Mouse (Mus musculus) heart, adult 18-20 months (tissue): ENCODE data around the gene Gm47959. TPM values are rescaled to one million over a fixed set of nuclear protein-coding genes. Genes with fewer than 3 reads are reported as not detected.
A peak's percentile ranks its signal among the peaks of the same experiment; 100 is the strongest.

Experiments
- DNase-seq, 2 experiments: peaks; one replicate each; pipeline ENCODE4 v3.0.0; 2021 to 2022; ENCODE audit warnings: mixed read lengths in 1 of 2
- total RNA-seq, 2 experiments: library from RNA; stranded (reverse); gene quantifications; 2 replicates each; pipeline ENCODE4 v1.2.3; 2021

Gm47959 gene
- total RNA-seq, 2 experiments from 2014 or later: not detected

DNA sequence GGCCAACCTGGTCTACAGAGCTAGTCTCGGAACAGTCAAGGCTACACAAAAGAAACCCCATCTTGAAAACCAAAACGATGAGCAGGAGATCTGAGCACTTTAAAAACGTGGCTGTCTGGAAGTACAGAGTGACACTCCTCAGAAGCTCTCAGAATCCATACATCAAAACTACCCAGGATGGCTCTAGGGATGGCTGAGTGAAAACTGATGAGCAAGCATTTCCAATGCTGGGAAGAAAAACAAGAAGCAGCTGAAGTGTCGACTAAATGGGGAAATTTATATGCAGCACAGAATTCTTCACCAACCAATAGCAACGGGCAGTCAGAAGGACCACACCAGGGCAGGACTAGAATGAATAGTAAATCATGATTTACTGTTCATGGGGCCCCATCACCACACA lies 34.2 kb downstream of the Gm47959 start:
- no peak for DNase-seq

DNA sequence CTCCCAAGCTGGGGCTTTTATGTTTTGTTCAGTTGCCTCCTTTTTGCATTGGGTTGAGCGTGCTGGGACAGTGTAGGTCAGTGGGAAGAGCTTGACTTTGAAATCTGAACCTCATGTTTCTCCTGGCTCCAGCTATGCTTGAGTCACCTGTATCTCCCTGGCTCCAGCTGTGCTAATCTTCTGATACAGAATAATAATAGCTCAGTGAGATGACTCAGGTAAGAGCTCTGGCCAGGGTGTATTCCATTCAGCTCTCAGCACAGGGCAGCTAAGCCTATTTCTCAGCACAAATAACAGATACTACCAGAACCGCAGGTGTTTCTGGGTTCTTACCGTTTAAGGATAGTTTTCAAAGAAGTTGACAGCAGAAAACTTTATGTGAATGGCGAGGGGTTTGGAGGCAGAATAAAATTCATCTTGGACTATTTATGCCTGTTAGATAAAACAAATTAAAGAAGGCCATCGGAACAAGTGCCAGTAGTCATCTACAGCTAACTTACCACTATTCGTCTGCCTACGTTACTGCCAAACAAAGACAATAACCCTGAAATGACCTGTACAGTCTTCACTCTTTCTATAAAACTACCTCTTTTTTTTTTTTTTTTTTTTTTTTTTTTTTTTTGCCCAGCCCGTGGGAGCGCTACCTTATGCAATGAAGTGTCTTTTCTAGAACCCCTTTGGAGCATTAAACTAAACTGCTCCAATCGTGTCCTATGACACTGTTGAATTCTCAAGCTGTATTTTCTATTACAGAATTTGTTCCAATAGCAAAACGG lies 36.7 kb downstream of the Gm47959 start:
- DNase-seq: no peak

DNA sequence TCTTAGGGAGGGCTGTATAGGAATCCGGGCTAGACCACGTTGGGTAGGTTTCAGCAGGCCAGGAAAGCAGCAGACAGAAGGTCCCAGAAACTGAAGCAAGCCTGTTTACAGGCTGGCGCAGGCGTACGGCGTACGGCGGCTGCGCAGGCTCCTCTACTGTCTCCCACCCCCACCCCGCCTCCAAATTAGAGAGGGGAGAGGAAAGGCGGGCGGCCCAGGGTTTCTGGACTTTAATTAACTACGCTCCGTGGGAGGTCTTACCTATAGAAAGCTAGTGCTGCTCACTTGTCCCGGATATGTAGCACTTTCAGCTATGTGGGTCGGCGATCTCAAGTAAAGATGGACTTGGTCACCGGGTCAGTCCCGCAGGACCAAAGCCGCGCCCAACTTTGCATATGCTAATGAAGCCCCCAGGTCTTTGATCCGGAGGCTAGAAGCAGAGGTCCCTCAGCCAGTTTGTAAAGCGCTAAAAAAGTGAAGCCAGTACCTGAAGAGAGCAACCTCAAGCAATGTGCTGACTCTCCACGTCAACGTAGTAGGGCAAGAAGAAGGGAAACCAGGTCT lies 37.8 kb downstream of the Gm47959 start, which contains the start of gene Slc19a3:
TSS of gene Slc19a3 (minus strand) at position 340 of the 564 bp plus-strand sequence.
- DNase-seq: peak; percentile 24 to 51

DNA sequence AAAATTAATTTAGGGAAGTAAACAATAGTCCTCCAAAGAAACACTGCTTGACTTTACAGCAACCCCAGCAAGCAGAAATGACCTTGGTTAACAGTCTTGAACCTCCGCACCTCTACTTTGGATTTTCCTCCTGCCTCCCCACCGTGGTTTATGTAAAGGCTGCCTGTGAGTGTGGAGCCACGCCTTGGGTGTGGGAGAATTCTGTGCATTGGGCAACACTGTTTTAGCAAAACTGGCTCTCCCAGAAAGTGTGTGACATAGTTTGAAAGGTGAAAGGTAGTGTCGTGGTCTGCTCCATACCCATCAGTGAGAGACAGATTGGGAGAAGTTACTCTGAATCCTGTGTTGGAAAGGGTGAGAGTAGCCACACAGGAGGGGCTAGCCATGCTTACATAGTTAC lies 38.7 kb downstream of the Gm47959 start:
- no peak for DNase-seq

DNA sequence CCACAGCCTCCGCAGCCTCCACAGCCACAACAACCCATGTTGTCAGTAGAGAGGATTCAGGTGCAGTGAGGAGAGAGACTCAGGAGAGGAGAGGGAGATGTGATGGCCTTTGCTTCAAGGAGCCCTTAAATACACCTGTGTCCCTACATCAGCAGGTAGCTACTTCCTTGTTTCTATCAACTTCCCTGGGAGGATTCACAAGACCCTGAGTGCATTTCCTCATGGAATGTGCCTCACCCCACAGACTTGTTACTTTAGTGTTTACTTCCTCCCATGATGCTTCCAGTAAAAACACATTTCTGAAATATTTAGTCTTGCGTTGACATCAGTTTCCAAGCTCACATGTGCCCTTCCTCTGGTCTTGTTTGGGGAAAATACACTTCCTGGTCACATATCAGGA lies 42.0 kb downstream of the Gm47959 start, which contains the start of gene Krtap28-10:
TSS of gene Krtap28-10 (minus strand) at position 101 of the 400 bp plus-strand sequence.
- DNase-seq: no peak

DNA sequence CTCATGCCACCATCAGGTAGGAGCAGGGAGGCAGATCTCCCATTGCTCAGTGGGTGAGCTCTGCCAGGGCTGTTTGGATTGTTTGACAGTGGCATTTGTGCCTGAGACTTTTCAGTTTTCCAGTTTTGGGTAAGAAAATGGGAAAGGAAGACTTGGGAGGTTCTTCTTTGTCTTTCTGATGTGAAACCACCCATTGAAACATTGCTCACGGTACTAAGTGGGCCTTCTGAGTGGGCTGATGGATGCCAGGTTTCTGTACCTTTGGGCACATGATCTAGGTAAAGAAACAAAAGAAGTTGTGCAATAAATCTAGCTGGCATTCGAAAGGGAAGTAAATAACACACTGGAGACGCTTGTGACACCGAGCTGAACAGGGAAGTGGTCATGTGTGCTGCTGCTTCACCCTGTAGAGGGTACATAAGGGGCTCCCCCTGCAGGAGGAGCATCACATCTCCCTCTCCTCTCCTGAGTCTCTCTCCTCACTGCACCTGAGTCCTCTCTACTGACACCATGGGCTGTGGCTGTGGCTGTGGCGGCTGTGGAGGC lies 44.6 kb downstream of the Gm47959 start, which contains the start of gene Gm47969:
TSS of gene Gm47969 (plus strand) at position 51 of the 546 bp plus-strand sequence.
- DNase-seq: no peak

Other genes starting within 250 kb of the Gm47959 start
- not detected for gene Tm4sf20, start 232.1 kb upstream of the Gm47959 start, total RNA-seq
- not detected for gene Gm47791, start 229.3 kb upstream of the Gm47959 start, total RNA-seq
- 10 to 100 TPM; 27.3 to 27.5 TPM for gene Agfg1, start 161.1 kb upstream of the Gm47959 start, total RNA-seq
- gene A030005L19Rik, start 87.2 kb upstream of the Gm47959 start, total RNA-seq: not detected
- not detected for gene A030014E15Rik, start 75.6 kb upstream of the Gm47959 start, total RNA-seq
- gene Gm6217, start 69.1 kb upstream of the Gm47959 start, total RNA-seq: not detected
- gene A030003K21Rik, start 57.2 kb upstream of the Gm47959 start, total RNA-seq: not detected
- not detected for gene Gm7544, start 44.5 kb upstream of the Gm47959 start, total RNA-seq
- not detected for gene Gm47955, start 40.3 kb upstream of the Gm47959 start, total RNA-seq
- gene Slc19a3, start 37.9 kb downstream of the Gm47959 start, total RNA-seq: under 1 TPM; 0.51 to 0.55 TPM
- gene Krtap28-10, start 41.9 kb downstream of the Gm47959 start, total RNA-seq: not detected
- gene Gm47969, start 44.4 kb downstream of the Gm47959 start, total RNA-seq: not detected
- gene A030005K14Rik, start 58.8 kb downstream of the Gm47959 start, total RNA-seq: not detected
- gene Krtap28-13, start 60.4 kb downstream of the Gm47959 start, total RNA-seq: not detected
- under 1 TPM in 1 of 2 experiments, not detected in 1; 0.64 TPM for gene Ccl20, start 116.2 kb downstream of the Gm47959 start, total RNA-seq
- gene Daw1, start 159.2 kb downstream of the Gm47959 start, total RNA-seq: not detected